Mouse (Mus musculus): ENCODE data around the gene Zmiz1.

DNA sequence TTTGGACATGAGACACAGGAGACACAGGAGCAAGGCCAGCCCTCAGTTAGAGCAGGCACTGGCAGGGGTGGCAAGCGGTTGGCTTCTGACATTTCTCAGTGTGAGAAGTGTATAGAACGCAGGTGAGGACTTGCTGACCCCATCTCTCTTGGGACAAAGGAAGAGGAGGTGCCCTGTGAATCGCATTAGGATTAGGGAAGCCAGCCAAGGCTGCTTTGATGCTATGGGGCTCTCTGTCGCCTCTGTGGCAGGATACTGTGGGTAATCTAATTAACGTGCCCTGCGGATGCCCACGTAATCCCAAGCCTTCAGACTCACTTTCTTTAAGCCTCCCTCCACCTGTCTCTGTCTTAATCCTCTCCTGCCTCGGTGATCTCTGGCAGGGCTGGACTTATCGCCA is 62.0 kb downstream of the Zmiz1 start:
- no peak for TF ChIP-seq CTCF (IDR thresholded peaks at IDR 0.05; ENCODE audit: insufficient read depth, low read length)
- no peak for TF ChIP-seq POLR2A (IDR thresholded peaks at IDR 0.05; ENCODE audit: borderline replicate concordance, extremely low read depth, low read depth, low read length)
